Mouse (Mus musculus) heart, embryonic 11.5 days (tissue): ENCODE measurements at regions not wholly inside any gene's neighbourhood (a gene's known extent, or its start where the extent isn't known, plus 50 kb on each side); places are given as distances from the start of the nearest gene placed in this dataset.
"Not testable (repeated sequence)": the region's sequence is repeated elsewhere in the genome, so short reads cannot be mapped to it uniquely, and the experiment has no call there.

Experiments
- ATAC-seq: fragments of 200-750 bp; cut with Nextera tagmentation; replicated peaks from 2 replicates; pipeline ENCODE4 v1.8.0; 2017; ENCODE audit warnings: moderate library complexity; ENCODE audit not compliant: insufficient number of reproducible peaks, low FRiP score, low TSS enrichment
- H3K27ac ChIP-seq: fragments of 300-500 bp; sonication (generic); 2 replicates; pipeline ENCODE4 v1.5.1; 2014; ENCODE audit warnings: mild to moderate bottlenecking, low read depth, low read length
- H3K27me3 ChIP-seq: fragments of 300-500 bp; sonication (generic); 2 replicates; pipeline ENCODE4 v1.6.1; 2014; ENCODE audit warnings: mild to moderate bottlenecking, low read length, mixed read lengths; ENCODE audit not compliant: control insufficient read depth, insufficient read depth
- H3K36me3 ChIP-seq: fragments of 300-500 bp; sonication (generic); 2 replicates; pipeline ENCODE4 v1.6.1; 2014; ENCODE audit warnings: mild to moderate bottlenecking, low read length, moderate library complexity, mixed read lengths; ENCODE audit not compliant: control insufficient read depth, insufficient read depth
- H3K4me1 ChIP-seq: fragments of 300-500 bp; sonication (generic); 2 replicates; pipeline ENCODE4 v1.6.1; 2014; ENCODE audit warnings: low read length; ENCODE audit not compliant: control insufficient read depth, insufficient read depth
- H3K4me2 ChIP-seq: fragments of 300-500 bp; sonication (generic); 2 replicates; pipeline ENCODE4 v1.6.1; 2014; ENCODE audit warnings: mild to moderate bottlenecking, moderate library complexity
- H3K4me3 ChIP-seq: fragments of 300-500 bp; sonication (generic); 2 replicates; pipeline ENCODE4 v1.5.1; 2014; ENCODE audit warnings: low read depth, low read length
- H3K9ac ChIP-seq: fragments of 300-500 bp; sonication (generic); 2 replicates; pipeline ENCODE4 v1.6.1; 2014; ENCODE audit warnings: mild to moderate bottlenecking, low read depth, low read length, moderate library complexity
- H3K9me3 ChIP-seq: fragments of 300-500 bp; sonication (generic); replicated peaks from 2 replicates; pipeline ENCODE4 v1.6.1; 2016; ENCODE audit warnings: low read length; ENCODE audit not compliant: control insufficient read depth
- WGBS: fragments of 180-500 bp; shearing (Covaris S2); extraction: QIAGEN DNeasy Blood & Tissue Kit; methylation state at CpG from one replicate; pipeline ENCODE4 v1.1.7; 2014; ENCODE audit not compliant: insufficient replicate concordance; 5-methylcytosine and 5-hydroxymethylcytosine counted together

- Histone ChIP-seq H3K36me3 (no peaks in the 10 kb centered on the region), H3K9me3 (no peaks in the 10 kb centered on the region), H3K4me2 (no peak overlapping the region), H3K27ac (no peak overlapping the region), H3K4me3 (no peak overlapping the region), H3K27me3 (peaks cover 4% of the 10 kb centered on the region; the same call in 1 of the 2 replicates), H3K4me1 (no peaks in the 10 kb centered on the region), H3K9ac (no peak overlapping the region)
- 52% methylated on average over 6 of the region's 6 CpGs for WGBS
- no peak for ATAC-seq
Measured at GRCm38 (mm10) chr3:40391631-40392030, 139.5 kb upstream of the Intu start.

- Histone ChIP-seq H3K4me3 (no peak overlapping the region), H3K4me1 (no peaks in the 10 kb centered on the region), H3K9me3 (no peaks in the 10 kb centered on the region), H3K27ac (no peak overlapping the region), H3K9ac (no peak overlapping the region), H3K4me2 (no peak overlapping the region), H3K36me3 (no peaks in the 10 kb centered on the region), H3K27me3 (peaks cover 9% of the 10 kb centered on the region)
- ATAC-seq: no peak
- WGBS: 78% methylated on average over 12 of the region's 12 CpGs
Measured at GRCm38 (mm10) chr3:40398184-40398583, 132.9 kb upstream of the Intu start.

GRCm38 (mm10) chr3:40403402-40403801 lies 127.7 kb upstream of the Intu start:
- Histone ChIP-seq H3K27ac (no peak overlapping the region), H3K9me3 (no peaks in the 10 kb centered on the region), H3K4me2 (no peak overlapping the region), H3K9ac (no peak overlapping the region), H3K27me3 (peaks cover 2% of the 10 kb centered on the region), H3K4me1 (no peaks in the 10 kb centered on the region), H3K4me3 (no peak overlapping the region), H3K36me3 (no peaks in the 10 kb centered on the region)
- 79% methylated on average over 4 of the region's 4 CpGs for WGBS
- no peak for ATAC-seq

DNA sequence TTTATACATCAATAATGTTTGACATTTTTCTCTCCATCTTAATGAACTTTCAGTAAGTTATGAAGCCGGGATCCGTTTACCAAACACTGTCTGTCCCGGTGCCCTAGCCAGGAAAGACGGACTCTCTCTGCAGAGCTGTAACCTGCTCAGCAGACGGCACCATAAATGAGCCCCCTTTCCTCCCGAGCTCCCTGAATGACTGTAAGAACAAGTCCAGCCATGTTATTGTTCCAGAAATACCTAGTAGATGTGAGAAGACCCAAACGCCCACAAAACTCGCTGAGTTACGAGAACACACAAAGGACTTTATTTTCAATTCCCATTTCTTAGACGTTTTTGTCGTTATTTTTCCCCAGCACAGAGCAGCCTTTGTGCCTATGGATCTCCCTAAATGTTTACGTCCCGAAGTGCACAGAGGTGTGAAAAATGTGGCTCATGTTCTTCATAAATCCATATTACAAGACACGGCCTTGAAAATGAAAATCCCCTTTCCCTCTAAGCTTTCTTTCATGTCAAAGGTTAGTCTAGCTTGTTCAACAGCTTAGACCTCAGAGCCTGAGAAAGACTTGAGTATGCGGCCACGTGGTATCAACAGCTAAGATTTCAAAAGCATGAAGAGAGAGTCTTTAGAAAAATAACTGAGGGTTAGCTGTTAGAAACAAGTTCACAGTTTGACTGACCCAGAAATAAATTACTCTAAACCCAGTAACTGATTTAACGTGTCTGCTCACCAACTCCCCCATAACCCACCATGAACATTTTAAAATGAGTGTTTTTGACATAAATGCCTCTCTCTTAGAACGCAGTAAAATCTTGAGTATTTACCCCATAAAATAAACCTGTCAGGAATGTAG lies 125.8 kb upstream of the Intu start:
- no peak overlapping the region for H3K4me3 ChIP-seq
- no peak overlapping the region for H3K27ac ChIP-seq
- H3K27me3 ChIP-seq: peaks cover 2% of the 10 kb centered on the region; the same call in 1 of the 2 replicates
- no peak for ATAC-seq
- no peaks in the 10 kb centered on the region for H3K4me1 ChIP-seq
- H3K9me3 ChIP-seq: no peaks in the 10 kb centered on the region
- 73% methylated on average over 18 of the region's 18 CpGs for whole genome bisulfite sequencing
- H3K9ac ChIP-seq: no peak overlapping the region
- no peaks in the 10 kb centered on the region for H3K36me3 ChIP-seq
- H3K4me2 ChIP-seq: no peak overlapping the region

DNA sequence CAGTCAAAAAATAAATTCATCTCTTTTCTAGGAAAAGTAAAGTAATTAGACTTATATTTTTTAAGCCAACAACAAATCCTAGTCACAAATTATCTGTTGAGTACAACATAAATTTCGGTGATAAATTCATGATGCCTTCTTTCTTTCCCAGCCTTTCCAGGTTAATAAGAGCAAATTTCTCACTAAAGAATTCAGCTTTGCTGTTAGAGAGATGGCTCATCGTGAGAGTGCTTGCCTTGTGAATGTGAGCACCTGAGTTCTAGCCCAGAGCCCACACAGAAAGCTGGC lies 125.2 kb upstream of the Intu start:
- Histone ChIP-seq H3K4me2 (no peak overlapping the region), H3K4me1 (0 out of 2 replicates have a peak, but pooled peaks cover 3% of the 10 kb centered on the region), H3K27ac (no peak overlapping the region), H3K36me3 (no peaks in the 10 kb centered on the region), H3K27me3 (peaks cover 2% of the 10 kb centered on the region; the same call in 1 of the 2 replicates), H3K9me3 (no peaks in the 10 kb centered on the region), H3K4me3 (no peak overlapping the region), H3K9ac (no peak overlapping the region)
- ATAC-seq: no peak
- WGBS: 81% methylated on average over 2 of the region's 2 CpGs

DNA sequence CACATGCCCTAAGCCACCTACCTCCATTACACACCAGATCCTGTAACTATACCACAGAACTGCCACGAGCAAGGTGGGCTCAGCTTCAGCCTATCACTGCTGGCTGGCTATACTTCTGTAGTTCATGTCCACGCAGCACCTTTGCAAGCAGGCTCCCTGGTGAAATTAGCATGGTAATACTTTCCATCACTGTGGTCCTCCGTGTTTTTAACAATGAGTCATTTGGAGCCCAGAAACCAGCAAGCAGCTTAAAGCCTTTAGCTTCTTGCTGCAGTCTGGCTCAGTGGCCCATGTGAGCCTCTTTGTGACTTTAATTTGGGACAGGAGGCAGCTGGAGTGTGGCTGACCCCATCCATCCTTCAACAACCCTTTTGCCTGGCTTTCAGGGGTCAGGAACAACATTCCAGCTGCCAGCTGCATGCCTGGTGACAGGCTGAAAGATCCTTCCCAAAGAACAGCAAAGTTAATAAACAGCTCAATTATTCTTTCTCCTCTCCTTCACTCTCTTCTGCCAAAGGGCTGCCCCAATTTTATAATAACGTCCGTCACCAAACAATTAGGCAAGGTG lies 122.1 kb upstream of the Intu start:
- H3K36me3 ChIP-seq: no peaks in the 10 kb centered on the region
- H3K9me3 ChIP-seq: no peaks in the 10 kb centered on the region
- H3K27me3 ChIP-seq: no peaks in the 10 kb centered on the region
- no peak for ATAC-seq
- no peak overlapping the region for H3K9ac ChIP-seq
- H3K4me3 ChIP-seq: no peak overlapping the region
- H3K27ac ChIP-seq: no peak overlapping the region
- WGBS: 57% methylated on average over 5 of the region's 5 CpGs
- H3K4me2 ChIP-seq: no peak overlapping the region
- H3K4me1 ChIP-seq: 0 out of 2 replicates have a peak, but pooled peaks cover 3% of the 10 kb centered on the region

DNA sequence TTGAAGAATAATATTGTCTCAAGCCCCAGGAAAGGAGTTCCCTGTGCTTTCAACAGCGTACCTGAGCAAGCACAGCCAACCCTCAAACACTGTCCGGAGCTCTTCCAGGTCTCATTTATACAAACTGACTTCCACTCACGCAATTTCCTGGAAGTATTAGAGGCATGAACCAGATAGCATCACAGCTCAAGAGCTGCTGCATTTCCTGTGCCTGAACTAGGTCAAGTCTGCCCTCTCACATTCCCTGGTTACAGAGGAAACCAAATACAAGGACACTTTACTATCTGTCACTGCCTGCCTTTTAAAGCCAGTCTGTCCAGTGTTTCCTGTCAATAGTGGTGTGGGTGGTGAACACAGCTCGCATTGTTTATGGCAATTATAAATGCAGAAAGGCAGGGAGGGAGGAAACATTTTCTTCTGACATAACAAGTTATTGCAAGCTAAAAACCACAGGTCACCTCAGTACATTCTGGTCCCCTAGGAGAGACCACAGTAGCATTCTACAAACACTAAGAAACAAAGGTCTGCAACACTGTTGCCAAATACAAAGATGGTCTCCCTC lies 120.3 kb upstream of the Intu start:
- Histone ChIP-seq H3K9ac (no peak overlapping the region), H3K36me3 (no peaks in the 10 kb centered on the region), H3K4me2 (no peak overlapping the region), H3K27ac (no peak overlapping the region), H3K27me3 (no peaks in the 10 kb centered on the region), H3K9me3 (no peaks in the 10 kb centered on the region), H3K4me3 (no peak overlapping the region), H3K4me1 (0 out of 2 replicates have a peak, but pooled peaks cover 3% of the 10 kb centered on the region)
- ATAC-seq: no peak
- 59% methylated on average over 4 of the region's 4 CpGs for WGBS

DNA sequence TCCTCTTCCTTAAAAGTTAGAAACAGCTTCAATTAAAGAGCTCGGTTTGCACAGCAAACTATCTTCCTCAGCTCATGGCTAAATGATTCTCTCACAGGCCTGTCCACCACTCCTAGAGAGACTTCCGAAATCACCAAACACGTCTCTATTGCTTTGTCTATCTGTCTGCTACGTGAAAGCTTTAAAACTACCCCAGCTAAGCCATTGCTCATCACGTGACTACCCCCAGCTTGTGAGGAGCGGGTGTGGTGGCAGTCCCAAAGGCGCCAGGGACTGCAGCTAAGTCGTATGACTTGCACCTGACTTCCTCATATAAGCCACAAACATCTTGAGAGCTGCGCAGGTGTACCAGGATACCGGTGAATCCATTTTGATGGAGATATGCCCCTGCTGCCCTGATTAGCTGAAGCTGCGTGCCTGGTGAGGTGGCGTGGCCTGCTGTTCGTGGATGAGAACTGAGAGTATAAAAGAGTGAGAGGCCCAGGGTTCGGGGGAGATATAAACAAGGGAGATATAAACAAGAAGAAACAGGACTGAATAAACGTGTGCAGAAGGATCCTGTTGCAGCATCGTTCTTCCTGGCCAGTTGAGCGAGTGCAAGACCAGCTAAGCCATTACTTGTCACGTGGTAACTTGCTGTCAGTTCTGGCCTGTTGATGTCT lies 105.8 kb upstream of the Intu start:
- H3K4me3 ChIP-seq, H3K4me2 ChIP-seq, H3K27me3 ChIP-seq, ATAC-seq, H3K4me1 ChIP-seq, H3K9ac ChIP-seq, H3K36me3 ChIP-seq, H3K9me3 ChIP-seq, H3K27ac ChIP-seq: not testable (repeated sequence)
- WGBS: 64% methylated on average over 16 of the region's 18 CpGs
